Mouse (Mus musculus): Measurements from ENCODE around the gene Irgc1. TPM values are rescaled to one million over a fixed set of nuclear protein-coding genes. Genes with fewer than 3 reads are reported as not detected.
A peak's percentile ranks its signal among the peaks of the same experiment; 100 is the strongest.

Gene Irgc1
- polyA plus RNA-seq, 1 experiment from 2014 or later, result 0.29 TPM

DNA sequence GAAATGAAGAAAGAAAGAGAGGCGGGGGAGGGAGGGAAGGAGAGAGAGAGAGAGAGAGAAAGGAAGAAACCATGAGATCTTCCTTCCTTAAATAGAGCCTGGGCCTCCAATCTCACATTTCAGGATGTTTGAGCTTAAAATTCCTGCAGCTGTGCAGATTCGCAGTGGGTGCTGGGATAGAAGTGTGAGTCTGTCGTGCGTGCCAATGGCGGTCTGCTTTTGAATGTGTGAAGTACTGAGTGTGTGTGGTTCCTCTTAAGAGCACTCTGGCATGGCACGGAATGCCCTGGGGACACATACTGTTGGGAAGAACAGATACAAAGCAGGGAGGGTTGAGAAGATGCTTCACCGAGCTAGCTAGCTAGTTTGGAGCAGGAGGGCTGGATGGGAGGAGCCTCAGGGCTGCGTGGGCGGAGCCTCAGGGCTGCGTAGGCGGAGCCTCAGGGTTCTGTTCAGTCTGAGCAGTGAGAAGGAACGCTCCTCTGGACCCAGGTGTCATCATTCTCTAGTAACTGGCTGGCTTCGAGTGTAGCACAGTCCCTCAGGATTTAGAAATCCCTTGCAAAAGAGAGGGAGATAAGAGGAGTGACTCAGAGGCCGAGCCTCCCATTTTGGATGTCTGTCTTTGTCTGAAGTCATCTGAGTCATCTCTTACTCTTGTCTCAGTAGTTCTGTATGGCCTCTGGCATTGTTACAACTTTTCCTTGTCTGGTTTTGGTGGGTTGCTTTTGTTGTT, 3.1 kb downstream of the Irgc1 start:
- Histone ChIP-seq H3K27ac (ENCODE audit: low read length) (no peak overlapping the region), H3K4me2 (ENCODE audit: low read depth, low read length) (no peak overlapping the region), H3K9me3 (replicated peaks; ENCODE audit: control insufficient read depth, low read length) (no peaks in the 10 kb centered on the region), H3K27me3 (ENCODE audit: control insufficient read depth, insufficient read depth, low read length) (no peaks in the 10 kb centered on the region), H3K4me3 (ENCODE audit: low read length) (no peak overlapping the region), H3K4me1 (ENCODE audit: control insufficient read depth, insufficient read depth, low read length) (no peaks in the 10 kb centered on the region), H3K9ac (ENCODE audit: low read length) (no peak overlapping the region), H3K36me3 (ENCODE audit: control insufficient read depth, insufficient read depth) (no peaks in the 10 kb centered on the region)
- WGBS, result 47% methylated on average over 14 of the region's 14 CpGs
- no peak for ATAC-seq (replicated peaks; ENCODE audit: extremely low read depth, insufficient read depth, low FRiP score)

DNA sequence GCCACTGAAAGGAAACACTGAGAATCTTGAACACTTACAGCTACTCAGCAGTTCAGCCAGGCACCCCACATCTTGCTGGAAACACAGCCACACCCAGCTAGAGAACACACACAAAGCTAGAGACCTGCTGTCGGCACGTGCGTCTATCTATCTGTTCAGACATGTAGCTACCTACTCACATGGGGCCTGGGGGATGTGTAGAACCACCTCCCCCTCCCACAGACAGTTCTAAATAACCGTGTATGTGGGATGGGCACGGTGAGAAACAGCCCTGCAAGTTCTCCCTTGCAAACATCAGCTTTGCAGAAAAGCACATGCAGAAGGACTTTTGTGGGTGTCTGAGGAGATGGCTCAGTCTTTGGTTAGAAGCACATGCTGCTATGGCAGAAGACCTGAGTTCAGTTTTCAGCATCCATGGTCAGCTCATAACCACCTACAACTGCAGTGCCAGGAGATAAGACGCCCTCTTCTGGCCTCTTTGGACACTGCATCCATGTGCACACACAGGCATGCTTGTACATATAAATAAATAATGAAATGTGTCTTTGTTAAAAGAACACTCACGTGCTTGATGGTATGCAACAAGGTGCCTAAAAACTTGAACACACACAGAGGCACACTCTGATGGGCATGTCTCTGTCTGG, 5.3 kb downstream of the Irgc1 start:
- 67% methylated on average over 7 of the region's 7 CpGs for WGBS
- Histone ChIP-seq H3K36me3 (ENCODE audit: control insufficient read depth, insufficient read depth) (no peaks in the 10 kb centered on the region), H3K9me3 (replicated peaks; ENCODE audit: control insufficient read depth, low read length) (no peaks in the 10 kb centered on the region), H3K4me1 (ENCODE audit: control insufficient read depth, insufficient read depth, low read length) (no peaks in the 10 kb centered on the region), H3K4me3 (ENCODE audit: low read length) (no peak overlapping the region), H3K27ac (ENCODE audit: low read length) (no peak overlapping the region), H3K27me3 (ENCODE audit: control insufficient read depth, insufficient read depth, low read length) (no peaks in the 10 kb centered on the region), H3K4me2 (ENCODE audit: low read depth, low read length) (no peak overlapping the region), H3K9ac (ENCODE audit: low read length) (no peak overlapping the region)
- ATAC-seq (replicated peaks; ENCODE audit: extremely low read depth, insufficient read depth, low FRiP score), result no peak

DNA sequence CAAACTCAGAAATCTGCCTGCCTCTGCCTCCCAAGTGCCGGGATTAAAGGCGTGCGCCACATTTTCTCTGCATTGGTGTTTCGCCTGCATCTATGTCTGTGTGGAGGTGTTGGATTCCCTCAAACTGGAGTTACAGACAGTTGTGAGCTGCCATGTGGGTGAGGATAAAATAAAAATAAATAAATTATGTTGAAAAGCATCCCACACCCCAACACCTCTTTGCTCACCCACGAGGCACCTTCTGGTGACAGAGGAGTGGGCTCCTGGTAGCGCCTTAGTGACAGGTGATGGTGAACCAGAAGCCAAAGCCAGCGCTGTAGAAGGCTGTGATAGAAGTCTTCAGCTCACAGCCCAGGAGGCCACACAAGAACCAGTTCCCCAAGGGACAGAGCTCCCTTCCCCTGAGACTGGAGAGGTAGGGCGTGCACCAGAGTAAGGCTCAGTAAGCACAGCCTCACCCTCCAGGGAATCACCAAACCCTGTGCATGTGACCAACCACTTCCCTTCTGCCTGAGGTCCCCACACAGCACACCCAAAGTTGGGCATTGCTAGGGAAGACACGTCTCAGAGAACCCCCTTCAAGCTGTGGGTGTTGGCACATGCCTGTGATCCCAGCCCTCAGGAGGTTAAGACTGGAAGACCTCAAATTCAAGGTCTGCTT, 6.7 kb downstream of the Irgc1 start:
- Histone ChIP-seq H3K36me3 (ENCODE audit: control insufficient read depth, insufficient read depth) (no peaks in the 10 kb centered on the region), H3K9me3 (replicated peaks; ENCODE audit: control insufficient read depth, low read length) (no peaks in the 10 kb centered on the region), H3K27ac (ENCODE audit: low read length) (no peak overlapping the region), H3K9ac (ENCODE audit: low read length) (no peak overlapping the region), H3K27me3 (ENCODE audit: control insufficient read depth, insufficient read depth, low read length) (no peaks in the 10 kb centered on the region), H3K4me1 (ENCODE audit: control insufficient read depth, insufficient read depth, low read length) (no peaks in the 10 kb centered on the region), H3K4me2 (ENCODE audit: low read depth, low read length) (no peak overlapping the region), H3K4me3 (ENCODE audit: low read length) (no peak overlapping the region)
- no peak for ATAC-seq (replicated peaks; ENCODE audit: extremely low read depth, insufficient read depth, low FRiP score)
- 80% methylated on average over 9 of the region's 9 CpGs for WGBS

DNA sequence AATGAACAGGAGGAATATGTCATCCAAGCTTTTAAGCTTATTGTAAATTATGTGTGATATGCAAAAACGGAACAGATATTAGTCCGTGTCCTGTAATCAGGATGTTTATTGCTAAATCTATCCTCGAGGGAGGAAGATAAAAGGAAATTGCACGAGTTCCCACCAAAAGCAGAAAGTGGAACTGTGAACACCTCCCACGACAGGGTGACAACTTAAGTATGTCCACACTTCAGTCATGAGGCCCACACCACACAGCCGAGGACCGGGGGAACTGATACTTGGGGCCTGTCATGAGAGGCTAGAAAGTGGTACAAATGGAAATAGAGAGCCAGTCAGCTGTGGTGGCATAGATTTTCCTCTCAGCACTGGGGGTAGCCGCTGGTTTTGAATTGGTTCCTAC, 9.8 kb downstream of the Irgc1 start:
- Histone ChIP-seq H3K36me3 (ENCODE audit: control insufficient read depth, insufficient read depth) (no peaks in the 10 kb centered on the region), H3K9me3 (replicated peaks; ENCODE audit: control insufficient read depth, low read length) (no peaks in the 10 kb centered on the region), H3K4me3 (ENCODE audit: low read length) (no peak overlapping the region), H3K9ac (ENCODE audit: low read length) (no peak overlapping the region), H3K4me2 (ENCODE audit: low read depth, low read length) (no peak overlapping the region), H3K4me1 (ENCODE audit: control insufficient read depth, insufficient read depth, low read length) (peaks cover 11% of the 10 kb centered on the region), H3K27me3 (ENCODE audit: control insufficient read depth, insufficient read depth, low read length) (no peaks in the 10 kb centered on the region), H3K27ac (ENCODE audit: low read length) (no peak overlapping the region)
- no peak for ATAC-seq (replicated peaks; ENCODE audit: extremely low read depth, insufficient read depth, low FRiP score)
- 49% methylated on average over 8 of the region's 8 CpGs for WGBS

DNA sequence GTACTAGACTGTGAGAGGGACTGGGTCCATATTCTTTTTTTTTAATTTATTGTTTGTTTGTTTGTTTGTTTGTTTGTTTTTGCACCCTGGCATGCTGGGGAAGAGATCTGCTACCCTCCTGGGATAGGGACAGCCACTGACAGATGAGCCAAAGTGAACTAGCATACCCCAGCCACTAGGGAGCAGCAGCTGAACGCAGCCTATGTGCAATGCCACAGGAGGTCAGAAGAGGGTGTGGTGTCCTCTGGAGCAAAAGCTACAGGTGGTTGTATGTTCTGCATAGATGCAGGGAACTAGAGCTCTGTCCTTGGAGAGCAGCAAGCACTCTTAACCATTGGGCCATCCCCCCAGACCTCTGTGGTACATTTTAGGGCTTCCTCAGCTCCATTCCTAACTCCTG, 10.3 kb downstream of the Irgc1 start:
- Histone ChIP-seq H3K9ac (ENCODE audit: low read length) (no peak overlapping the region), H3K4me2 (ENCODE audit: low read depth, low read length) (no peak overlapping the region), H3K9me3 (replicated peaks; ENCODE audit: control insufficient read depth, low read length) (no peaks in the 10 kb centered on the region), H3K4me1 (ENCODE audit: control insufficient read depth, insufficient read depth, low read length) (peaks cover 11% of the 10 kb centered on the region), H3K36me3 (ENCODE audit: control insufficient read depth, insufficient read depth) (no peaks in the 10 kb centered on the region), H3K27me3 (ENCODE audit: control insufficient read depth, insufficient read depth, low read length) (no peaks in the 10 kb centered on the region), H3K4me3 (ENCODE audit: low read length) (no peak overlapping the region), H3K27ac (ENCODE audit: low read length) (no peak overlapping the region)
- ATAC-seq (replicated peaks; ENCODE audit: extremely low read depth, insufficient read depth, low FRiP score), result peak; percentile 38; the same call in 1 of the 2 replicates
- WGBS, result 18% methylated on average over 1 of the region's 1 CpGs

DNA sequence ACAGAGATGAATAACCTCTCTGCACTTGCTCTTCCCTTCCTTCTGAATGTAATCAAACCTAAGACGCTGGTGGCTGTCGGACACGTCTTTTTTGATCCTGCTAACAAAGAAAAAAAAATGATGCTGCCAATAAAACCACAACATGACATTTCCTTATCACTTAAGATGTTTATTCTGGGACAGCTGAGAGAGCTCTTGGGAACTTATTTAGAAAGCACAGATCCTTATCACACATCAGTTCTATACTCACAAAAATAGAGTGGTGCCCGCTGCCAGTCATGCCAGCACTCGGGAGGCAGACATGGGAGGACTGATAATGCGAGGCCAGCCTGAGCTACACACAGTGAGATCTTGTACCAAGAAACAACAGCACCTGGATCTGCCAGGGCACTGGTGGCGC, 12.2 kb downstream of the Irgc1 start:
- 62% methylated on average over 7 of the region's 7 CpGs for WGBS
- H3K9ac ChIP-seq (ENCODE audit: low read length), result no peak overlapping the region
- ATAC-seq (replicated peaks; ENCODE audit: extremely low read depth, insufficient read depth, low FRiP score), result no peak
- H3K4me1 ChIP-seq (ENCODE audit: control insufficient read depth, insufficient read depth, low read length), result peaks cover 11% of the 10 kb centered on the region
- no peaks in the 10 kb centered on the region for H3K9me3 ChIP-seq (replicated peaks; ENCODE audit: control insufficient read depth, low read length)
- H3K36me3 ChIP-seq (ENCODE audit: control insufficient read depth, insufficient read depth), result no peaks in the 10 kb centered on the region
- H3K27ac ChIP-seq (ENCODE audit: low read length), result no peak overlapping the region
- H3K4me2 ChIP-seq (ENCODE audit: low read depth, low read length), result no peak overlapping the region
- no peaks in the 10 kb centered on the region for H3K27me3 ChIP-seq (ENCODE audit: control insufficient read depth, insufficient read depth, low read length)
- no peak overlapping the region for H3K4me3 ChIP-seq (ENCODE audit: low read length)

DNA sequence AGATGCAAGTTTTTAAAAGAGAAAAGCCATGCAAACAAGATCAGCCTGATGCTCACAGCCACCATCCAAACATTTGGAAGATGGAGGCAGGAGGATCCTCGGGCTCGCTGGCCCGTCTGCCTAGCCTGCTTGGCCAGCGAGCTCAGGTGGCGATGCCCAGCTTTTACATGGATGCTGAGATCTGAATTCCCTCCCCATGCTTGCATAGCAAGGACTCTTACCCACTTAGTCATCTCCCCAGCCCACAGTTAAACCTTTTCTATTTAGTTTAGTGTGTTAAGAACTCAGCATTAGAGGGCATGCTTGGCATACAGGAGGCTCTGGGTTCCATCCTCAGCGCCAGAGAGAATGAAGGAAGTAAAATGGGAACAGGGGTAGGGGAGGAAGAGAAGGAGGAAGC, 12.9 kb downstream of the Irgc1 start:
- Histone ChIP-seq H3K27me3 (ENCODE audit: control insufficient read depth, insufficient read depth, low read length) (no peaks in the 10 kb centered on the region), H3K4me3 (ENCODE audit: low read length) (no peak overlapping the region), H3K27ac (ENCODE audit: low read length) (no peak overlapping the region), H3K36me3 (ENCODE audit: control insufficient read depth, insufficient read depth) (no peaks in the 10 kb centered on the region), H3K4me1 (ENCODE audit: control insufficient read depth, insufficient read depth, low read length) (peaks cover 11% of the 10 kb centered on the region), H3K4me2 (ENCODE audit: low read depth, low read length) (no peak overlapping the region), H3K9me3 (replicated peaks; ENCODE audit: control insufficient read depth, low read length) (no peaks in the 10 kb centered on the region), H3K9ac (ENCODE audit: low read length) (no peak overlapping the region)
- WGBS, result 84% methylated on average over 6 of the region's 6 CpGs
- no peak for ATAC-seq (replicated peaks; ENCODE audit: extremely low read depth, insufficient read depth, low FRiP score)

DNA sequence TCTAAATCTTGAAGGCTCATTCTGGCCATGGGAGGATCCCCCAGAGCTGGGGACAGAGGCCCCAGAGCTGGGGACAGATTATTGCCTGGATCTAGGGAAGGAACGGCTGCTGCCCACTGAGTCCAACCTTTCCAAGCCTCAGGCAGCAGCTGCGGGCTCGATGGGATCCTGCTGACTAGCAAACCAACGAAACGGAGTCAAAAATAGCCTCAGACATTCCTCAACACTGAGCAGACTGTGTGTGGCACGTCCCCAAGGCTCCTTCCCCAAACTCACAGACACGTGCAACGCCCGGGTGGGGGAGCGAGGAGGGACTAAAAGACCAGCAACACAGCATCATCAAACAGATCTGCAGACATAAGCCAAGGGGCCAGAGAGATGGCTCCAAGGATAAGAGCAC, 14.1 kb downstream of the Irgc1 start:
- peak overlapping the region; percentile 79 for H3K27ac ChIP-seq (ENCODE audit: low read length)
- ATAC-seq (replicated peaks; ENCODE audit: extremely low read depth, insufficient read depth, low FRiP score), result peak; percentile 54; the same call in 1 of the 2 replicates
- H3K36me3 ChIP-seq (ENCODE audit: control insufficient read depth, insufficient read depth), result no peaks in the 10 kb centered on the region
- H3K9ac ChIP-seq (ENCODE audit: low read length), result 0 out of 2 replicates have a peak overlapping the region, but pooled peaks have one; percentile 40
- no peak overlapping the region for H3K4me3 ChIP-seq (ENCODE audit: low read length)
- H3K4me1 ChIP-seq (ENCODE audit: control insufficient read depth, insufficient read depth, low read length), result peaks cover 11% of the 10 kb centered on the region
- WGBS, result 31% methylated on average over 10 of the region's 10 CpGs
- no peaks in the 10 kb centered on the region for H3K9me3 ChIP-seq (replicated peaks; ENCODE audit: control insufficient read depth, low read length)
- peaks cover 8% of the 10 kb centered on the region for H3K27me3 ChIP-seq (ENCODE audit: control insufficient read depth, insufficient read depth, low read length)
- peak overlapping the region; percentile 33; the same call in 1 of the 2 replicates for H3K4me2 ChIP-seq (ENCODE audit: low read depth, low read length)

DNA sequence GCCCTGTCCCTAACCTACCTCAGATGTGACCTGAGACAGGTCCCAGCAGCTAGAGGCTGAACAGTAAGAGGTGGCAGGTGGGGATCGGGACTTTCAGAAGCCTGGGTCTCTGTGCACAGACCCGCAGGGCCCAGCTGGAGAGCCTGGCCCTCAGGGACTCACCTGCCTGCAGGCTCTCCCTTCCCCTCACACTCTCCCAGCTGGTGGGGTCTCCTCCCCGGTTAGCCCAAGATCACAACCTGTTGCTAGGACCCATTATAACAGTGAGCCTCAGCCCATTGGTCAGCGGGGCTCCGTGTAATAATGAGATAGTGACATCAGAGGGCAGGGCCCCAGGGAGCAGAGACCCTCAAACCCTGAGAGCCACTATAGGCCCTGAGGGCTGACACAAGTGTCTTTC, 16.8 kb downstream of the Irgc1 start:
- no peak overlapping the region for H3K27ac ChIP-seq (ENCODE audit: low read length)
- no peak for ATAC-seq (replicated peaks; ENCODE audit: extremely low read depth, insufficient read depth, low FRiP score)
- H3K4me2 ChIP-seq (ENCODE audit: low read depth, low read length), result no peak overlapping the region
- WGBS, result 72% methylated on average over 5 of the region's 5 CpGs
- H3K9ac ChIP-seq (ENCODE audit: low read length), result no peak overlapping the region
- H3K27me3 ChIP-seq (ENCODE audit: control insufficient read depth, insufficient read depth, low read length), result peaks cover 21% of the 10 kb centered on the region
- H3K9me3 ChIP-seq (replicated peaks; ENCODE audit: control insufficient read depth, low read length), result no peaks in the 10 kb centered on the region
- no peaks in the 10 kb centered on the region for H3K36me3 ChIP-seq (ENCODE audit: control insufficient read depth, insufficient read depth)
- H3K4me3 ChIP-seq (ENCODE audit: low read length), result no peak overlapping the region
- peaks cover 11% of the 10 kb centered on the region for H3K4me1 ChIP-seq (ENCODE audit: control insufficient read depth, insufficient read depth, low read length)
